Mouse (Mus musculus) bone marrow, adult 2 months (tissue): Measurements from ENCODE around the gene Prdx4. TPM values are rescaled to one million over a fixed set of nuclear protein-coding genes. Genes with fewer than 3 reads are reported as not detected.

Source experiments
- H3K27ac ChIP-seq: fragments of 200-500 bp; 2 replicates; pipeline ENCODE4 v1.5.1; 2012; ENCODE audit warnings: low read depth, mild to moderate bottlenecking, control low read depth, inconsistent platforms, low read length; ENCODE audit not compliant: control insufficient read depth, poor library complexity, insufficient read depth
- H3K4me1 ChIP-seq: fragments of 200-500 bp; 2 replicates; pipeline ENCODE4 v1.6.1; 2011; ENCODE audit warnings: low read length; ENCODE audit not compliant: control insufficient read depth, insufficient read depth
- H3K4me3 ChIP-seq: fragments of 200-500 bp; replicated peaks from 2 replicates; pipeline ENCODE3; 2011; ENCODE audit warnings: mild to moderate bottlenecking, low read depth, low read length, control low read depth; ENCODE audit not compliant: control insufficient read depth
- CTCF ChIP-seq: fragments of 200-500 bp; IDR thresholded peaks from 2 replicates; pipeline ENCODE4 v1.5.1; 2011; ENCODE audit warnings: low read length, control low read depth; ENCODE audit not compliant: control insufficient read depth, insufficient read depth
- POLR2A ChIP-seq: fragments of 200-500 bp; IDR thresholded peaks from 2 replicates; pipeline ENCODE4 v1.6.1; 2011; ENCODE audit warnings: low read depth, mild to moderate bottlenecking, control low read depth, low read length, borderline replicate concordance; ENCODE audit not compliant: control insufficient read depth
- WGBS: fragments of 180-500 bp; shearing (Covaris S2); methylation state at CpG from one replicate; pipeline ENCODE4 v1.1.7; 2018; 5-methylcytosine and 5-hydroxymethylcytosine counted together
- polyA plus RNA-seq: library from polyadenylated mRNA; stranded (reverse); fragments of >200 nt; gene quantifications from 2 replicates; pipeline ENCODE4 v1.2.4, GENCODE M21; 2011; ENCODE audit warnings: low replicate concordance; ENCODE audit not compliant: missing spikeins, insufficient read depth, insufficient read length

Gene Prdx4
- polyA plus RNA-seq, 1 experiment: 27.3 TPM

GRCm38 (mm10) chrX:155306390-155306789, 34.2 kb downstream of the Prdx4 start:
- no peak overlapping the region for H3K4me3 ChIP-seq
- H3K27ac ChIP-seq: no peak overlapping the region
- 85% methylated on average over 2 of the region's 2 CpGs for whole genome bisulfite sequencing
- H3K4me1 ChIP-seq: no peaks in the 10 kb centered on the region
- TF ChIP-seq CTCF (no peak), POLR2A (no peak)

GRCm38 (mm10) chrX:155280427-155281044, 60.0 kb downstream of the Prdx4 start:
- 29% methylated on average over 1 of the region's 1 CpGs for WGBS
- no peak overlapping the region for H3K27ac ChIP-seq
- H3K4me3 ChIP-seq: no peak overlapping the region
- no peak for TF ChIP-seq CTCF
- TF ChIP-seq POLR2A: no peak
- no peaks in the 10 kb centered on the region; the same call in 1 of the 2 replicates for H3K4me1 ChIP-seq

- TF ChIP-seq POLR2A (no peak), CTCF (no peak)
- no peak overlapping the region for H3K27ac ChIP-seq
- WGBS: 34% methylated on average over 4 of the region's 4 CpGs
- no peak overlapping the region for H3K4me3 ChIP-seq
- H3K4me1 ChIP-seq: no peaks in the 10 kb centered on the region; the same call in 1 of the 2 replicates
Measured at GRCm38 (mm10) chrX:155278483-155278882, 62.1 kb downstream of the Prdx4 start.

Other genes starting within 250 kb of the Prdx4 start
- gene Magea2, start 247.1 kb downstream of the Prdx4 start, polyA plus RNA-seq: not detected in 2 replicates
- gene Cldn34b2, start 212.3 kb downstream of the Prdx4 start, polyA plus RNA-seq: 1.4 TPM in 1 of 2 replicates, not detected in the other
- 133 and 282 TPM in 2 replicates for gene Sat1, start 124.3 kb downstream of the Prdx4 start, polyA plus RNA-seq
- 9.3 and 32.8 TPM in 2 replicates for gene Acot9, start 78.3 kb downstream of the Prdx4 start, polyA plus RNA-seq